Mouse (Mus musculus) kidney, adult 2 months (tissue): ENCODE measurements around the gene Tnfaip3.

Experiments
- CTCF ChIP-seq: fragments of 200-500 bp; conservative IDR thresholded peaks from 2 replicates; pipeline ENCODE4 v1.5.1; 2011; ENCODE audit warnings: low read depth, mild to moderate bottlenecking, control low read depth, low read length, moderate library complexity, mixed read lengths; ENCODE audit not compliant: insufficient read depth, insufficient read length
- POLR2A ChIP-seq: fragments of 200-500 bp; IDR thresholded peaks from one replicate; pipeline ENCODE4 v1.6.1; 2011; ENCODE audit warnings: low read depth, low read length, control low read depth

DNA sequence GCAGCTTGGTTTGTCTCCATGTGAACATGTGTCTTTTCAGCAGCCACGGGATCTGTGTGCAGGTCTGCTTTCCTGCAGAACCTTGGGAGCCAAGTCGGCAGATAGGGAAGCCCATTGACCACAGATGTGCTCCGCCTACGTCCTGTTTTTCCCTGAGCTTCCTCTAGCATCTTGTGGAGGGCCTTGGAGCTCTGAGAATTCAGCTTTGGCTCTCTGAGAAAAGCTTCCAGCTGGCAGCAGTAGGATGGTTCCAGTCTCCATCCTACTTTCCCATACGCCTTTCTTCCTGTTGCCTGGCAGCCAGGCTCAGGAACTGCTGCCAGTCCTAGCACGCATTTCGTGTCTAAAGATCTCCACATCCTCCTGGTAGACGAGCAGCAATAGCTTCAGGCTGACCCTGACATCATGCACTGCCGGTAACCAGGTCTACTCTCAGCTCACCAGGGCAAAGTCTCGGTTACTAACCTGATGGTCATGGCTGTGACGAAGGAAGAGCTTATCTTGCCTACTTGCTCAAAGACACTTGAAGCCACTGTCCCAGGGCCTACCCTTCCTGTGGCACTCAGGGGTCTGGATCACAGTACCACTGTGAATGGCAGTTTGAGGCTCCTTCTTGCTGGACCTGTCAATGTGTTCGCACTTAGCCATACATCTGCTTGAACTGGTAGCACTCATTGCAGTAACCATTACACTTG lies 13.2 kb downstream of the Tnfaip3 start:
- TF ChIP-seq CTCF (no peak), POLR2A (no peak)
